Mouse (Mus musculus) kidney, postnatal 36 days (tissue): ENCODE data around the gene Slc25a21.

ENCODE experiments used
- DNase-seq, 2 experiments: peaks; one replicate each; pipeline ENCODE4 v3.0.0; 2021 to 2022; ENCODE audit warnings: mixed read lengths in 2 of 2

Slc25a21 gene

GRCm38 (mm10) chr12:56876549-56876948 lies 320.7 kb downstream of the Slc25a21 start:
- DNase-seq, result no peak

GRCm38 (mm10) chr12:56873204-56873603 lies 324.1 kb downstream of the Slc25a21 start:
- no peak for DNase-seq

DNA sequence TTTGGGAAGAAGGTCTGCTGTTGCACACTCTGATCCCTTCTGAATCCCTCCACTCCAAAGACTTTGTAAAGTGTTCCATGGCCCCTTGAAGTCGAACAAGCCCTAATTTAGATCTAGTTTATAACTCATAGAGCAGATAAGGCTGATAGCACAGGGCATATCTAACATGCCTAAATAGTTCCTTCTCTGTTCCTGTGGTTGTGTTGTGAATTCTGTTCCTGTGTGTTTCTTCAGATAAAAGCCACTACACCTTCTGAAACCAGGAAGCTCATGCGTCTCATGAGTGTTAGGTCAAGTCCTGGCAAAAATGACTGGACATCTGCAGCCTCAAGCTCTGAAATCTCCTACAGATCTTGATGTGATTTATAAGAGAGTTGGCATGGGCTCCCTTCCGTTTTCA lies 326.7 kb downstream of the Slc25a21 start:
- DNase-seq, result no peak

DNA sequence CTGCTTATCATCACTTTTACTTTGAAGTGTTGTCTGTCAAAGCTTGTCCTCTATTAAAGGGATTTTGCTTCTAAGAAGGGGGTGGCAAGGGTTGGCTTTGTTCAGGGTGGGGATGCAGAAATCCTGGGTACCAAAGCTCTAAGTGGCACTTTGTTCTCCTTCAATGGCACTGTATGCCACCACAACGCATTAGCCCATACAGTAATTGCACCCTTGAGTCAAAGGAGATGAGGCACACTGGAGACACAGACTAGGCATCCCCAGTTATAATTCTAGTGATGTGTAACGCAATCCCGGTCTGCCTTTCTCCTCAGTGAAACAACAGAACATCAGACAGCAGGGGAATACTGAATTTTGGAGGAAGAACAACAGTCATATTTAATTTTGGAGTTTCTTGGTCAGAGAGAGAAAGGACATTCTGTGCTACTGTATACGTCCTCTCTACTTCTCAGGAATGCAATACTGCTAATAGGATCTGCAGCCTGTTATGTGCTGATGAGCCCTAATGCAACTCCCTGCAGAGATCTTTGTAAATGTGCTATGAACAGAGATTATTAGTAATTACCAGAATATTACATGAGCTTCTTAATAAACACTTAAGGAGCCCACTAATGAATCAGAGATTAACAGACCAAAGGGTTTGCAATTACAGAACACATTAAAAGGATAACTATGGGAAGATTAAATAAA lies 333.3 kb downstream of the Slc25a21 start:
- no peak for DNase-seq

DNA sequence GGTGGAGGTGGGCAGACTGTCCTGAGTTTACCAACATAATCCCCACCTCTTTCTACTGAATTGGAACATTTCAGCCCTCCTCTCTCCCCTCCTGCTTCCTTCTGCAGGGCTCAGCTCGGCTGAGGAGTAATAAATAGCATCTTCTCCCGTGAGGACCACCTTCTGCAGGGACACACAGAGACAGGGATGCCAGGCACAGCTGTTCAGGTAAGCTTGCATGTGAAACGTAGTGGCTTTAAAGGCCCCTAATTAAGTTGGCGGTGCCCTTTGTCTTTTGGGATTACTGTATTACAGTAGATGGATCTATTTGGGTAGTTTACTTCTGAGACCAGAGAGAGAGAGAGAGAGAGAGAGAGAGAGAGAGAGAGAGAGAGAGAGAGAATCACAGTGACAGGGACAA lies 344.6 kb downstream of the Slc25a21 start:
- no peak for DNase-seq

DNA sequence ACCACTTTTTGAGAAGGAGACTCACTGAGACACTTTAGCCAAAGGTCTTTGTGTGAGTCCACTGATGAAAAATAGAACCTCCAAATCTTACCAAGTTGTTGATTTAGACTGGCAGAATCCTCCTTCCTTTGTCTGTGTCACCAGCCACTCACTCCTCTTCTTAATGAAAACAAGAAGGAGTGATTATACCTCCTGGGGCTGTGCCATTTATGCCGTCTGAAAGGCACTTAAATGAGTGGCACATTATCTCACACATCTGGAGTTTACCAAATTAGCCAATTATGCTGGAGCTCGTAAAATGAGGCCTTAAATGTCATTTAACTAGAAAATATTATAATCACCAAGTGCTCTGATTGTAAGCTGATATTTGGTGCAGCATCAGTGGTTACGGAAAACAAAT lies 345.8 kb downstream of the Slc25a21 start:
- no peak for DNase-seq

DNA sequence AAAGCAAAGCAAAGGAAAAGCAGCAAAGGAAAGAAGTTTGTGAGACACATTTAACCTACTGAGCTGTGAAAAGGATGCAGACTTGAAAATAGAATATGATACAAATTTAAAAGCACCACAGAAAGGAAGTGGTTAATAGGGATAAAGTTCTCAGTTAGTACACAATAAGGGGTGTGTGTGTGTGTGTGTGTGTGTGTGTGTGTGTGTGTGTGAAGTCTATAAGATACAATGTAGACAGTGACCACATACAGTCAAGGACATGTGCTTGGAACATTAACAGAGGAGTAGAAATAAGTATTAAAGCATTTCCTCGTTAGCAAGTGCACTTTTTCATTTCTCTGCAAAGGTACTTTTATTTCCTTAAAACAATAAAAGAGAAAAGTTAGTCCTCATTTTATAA lies 367.3 kb downstream of the Slc25a21 start:
- DNase-seq, result no peak

DNA sequence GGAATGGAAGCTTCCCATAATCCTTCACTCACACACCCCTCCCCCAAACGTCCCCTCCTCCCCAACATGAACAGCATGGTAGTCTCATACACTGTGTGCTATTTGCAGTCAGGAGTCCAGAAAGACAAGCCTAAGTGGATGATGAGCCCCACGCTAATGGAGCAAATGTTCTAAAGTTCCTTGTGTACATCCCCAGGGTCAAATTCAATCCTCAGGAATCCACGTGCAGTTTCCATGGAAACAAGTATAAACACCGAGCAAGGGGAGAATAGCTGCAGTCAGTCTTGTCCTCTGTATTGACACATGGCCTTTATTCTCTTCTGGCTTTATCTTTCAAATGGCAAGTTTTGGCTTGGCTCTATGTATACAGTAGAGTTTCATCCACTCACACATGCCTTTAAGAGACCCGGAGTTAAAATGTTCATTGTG lies 367.8 kb downstream of the Slc25a21 start:
- no peak for DNase-seq

- DNase-seq, result peak in 1 of 2 experiments; percentile 3
These were observed 369.4 kb downstream of the Slc25a21 start for GRCm38 (mm10) chr12:56827808-56828384.

DNA sequence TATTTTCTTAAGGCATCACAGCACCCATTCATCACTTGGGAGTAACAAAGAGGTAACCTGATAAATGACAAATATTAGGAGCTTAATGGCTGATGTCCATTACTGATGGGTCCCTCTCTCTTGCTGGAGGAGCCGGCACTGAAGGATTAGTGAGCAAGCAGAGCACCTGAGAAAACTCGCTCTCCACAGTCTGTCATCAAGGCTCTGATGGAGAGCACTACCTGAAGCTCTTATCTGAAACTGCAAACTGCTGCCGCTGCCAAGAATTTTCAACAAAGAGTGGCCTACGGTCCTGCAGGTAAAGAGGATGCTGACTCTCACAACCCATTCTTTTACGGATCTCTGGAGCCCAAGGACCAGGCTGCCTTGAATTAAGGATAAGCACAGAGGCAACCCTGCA lies 372.6 kb downstream of the Slc25a21 start:
- DNase-seq, result no peak

GRCm38 (mm10) chr12:56822122-56822521 lies 375.1 kb downstream of the Slc25a21 start:
- no peak for DNase-seq

GRCm38 (mm10) chr12:56820604-56821003 lies 376.7 kb downstream of the Slc25a21 start:
- DNase-seq, result no peak

- DNase-seq, result no peak
These were observed 389.8 kb downstream of the Slc25a21 start for GRCm38 (mm10) chr12:56807483-56807882.

GRCm38 (mm10) chr12:56807078-56807477 lies 390.2 kb downstream of the Slc25a21 start:
- DNase-seq, result no peak

- DNase-seq, result no peak
These were observed 392.8 kb downstream of the Slc25a21 start for GRCm38 (mm10) chr12:56804487-56804886.

GRCm38 (mm10) chr12:56798641-56799415 lies 398.4 kb downstream of the Slc25a21 start:
- no peak for DNase-seq

- no peak for DNase-seq
These were observed 408.0 kb downstream of the Slc25a21 start for GRCm38 (mm10) chr12:56789236-56789635.

DNA sequence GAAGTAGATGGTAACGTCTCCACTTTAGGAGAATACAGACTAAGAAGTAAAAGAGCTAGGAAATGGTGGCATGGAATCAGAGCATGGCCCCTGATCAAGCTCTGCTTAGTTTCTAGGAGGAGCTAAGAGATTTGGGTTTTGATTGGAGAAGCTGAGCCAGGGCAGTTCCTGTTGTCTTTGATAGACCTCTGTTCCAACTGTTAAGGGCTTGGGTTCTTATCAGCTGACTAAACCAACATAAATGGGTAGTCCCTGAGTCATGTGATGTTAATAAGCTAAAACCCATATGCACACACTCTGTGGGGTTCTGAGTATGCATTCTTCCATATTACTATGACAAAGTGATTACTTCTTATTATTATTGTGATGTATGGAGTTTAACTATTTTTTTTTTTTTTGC lies 412.0 kb downstream of the Slc25a21 start:
- DNase-seq, result no peak

DNA sequence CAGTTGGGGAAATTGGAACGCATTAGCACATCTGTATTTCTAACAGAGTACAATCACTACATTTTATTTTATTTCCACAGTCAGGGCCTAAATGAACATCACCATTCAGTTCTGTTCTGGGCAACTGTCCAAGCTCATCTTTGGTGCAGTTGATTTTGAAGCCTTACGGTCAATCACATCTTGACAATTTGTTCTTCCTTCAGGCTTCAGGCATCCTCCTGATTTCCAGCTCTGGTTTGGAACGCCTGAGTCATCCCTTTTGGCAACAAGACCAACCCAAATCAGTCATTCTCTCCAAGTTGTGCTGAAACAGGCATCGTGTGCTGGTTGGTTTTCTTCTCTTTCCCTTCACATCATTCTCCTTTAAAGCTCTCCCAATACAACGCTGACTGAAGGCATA lies 416.1 kb downstream of the Slc25a21 start:
- DNase-seq, result no peak

GRCm38 (mm10) chr12:56779621-56780020 lies 417.7 kb downstream of the Slc25a21 start:
- DNase-seq, result no peak

- no peak for DNase-seq
These were observed 423.3 kb downstream of the Slc25a21 start for GRCm38 (mm10) chr12:56773941-56774340.

- no peak for DNase-seq
These were observed 427.9 kb downstream of the Slc25a21 start for GRCm38 (mm10) chr12:56769421-56769820.

DNA sequence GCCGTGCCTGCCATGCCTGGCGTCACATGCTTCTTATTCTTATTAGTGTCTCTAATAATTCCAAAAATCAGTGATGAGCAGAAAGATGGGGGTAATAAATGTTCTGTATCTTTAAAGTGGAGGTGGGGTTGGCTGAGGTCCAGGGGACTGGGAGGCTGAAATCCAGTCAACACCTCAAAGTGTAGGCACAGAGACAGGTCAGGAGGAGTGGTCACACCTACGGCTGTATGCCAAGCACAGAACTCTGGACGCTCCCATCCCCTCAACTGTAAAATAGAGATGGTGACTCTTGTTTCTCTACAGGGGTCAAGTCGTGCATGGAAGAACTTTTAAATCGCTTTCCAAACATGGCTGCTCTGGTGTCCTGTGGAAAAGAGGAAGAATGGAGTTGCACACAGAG lies 429.8 kb downstream of the Slc25a21 start:
- no peak for DNase-seq

GRCm38 (mm10) chr12:56737104-56737503 lies 460.2 kb downstream of the Slc25a21 start:
- DNase-seq, result no peak
